Mouse (Mus musculus) gastrocnemius, adult 2 months (tissue): ENCODE measurements at regions not wholly inside any gene's neighbourhood (a gene's known extent, or its start where the extent isn't known, plus 50 kb on each side); places are given as distances from the start of the nearest gene placed in this dataset.
"Not testable (repeated sequence)": the region's sequence is repeated elsewhere in the genome, so short reads cannot be mapped to it uniquely, and the experiment has no call there.

ENCODE experiments used
- DNase-seq: peaks from one replicate; pipeline ENCODE4 v3.0.0; 2022
- H3K27ac ChIP-seq: fragments of 200-600 bp; 2 replicates; pipeline ENCODE4 v1.8.1; 2022; ENCODE audit warnings: mild to moderate bottlenecking
- H3K4me3 ChIP-seq: fragments of 200-600 bp; 2 replicates; pipeline ENCODE4 v1.8.1; 2022; ENCODE audit warnings: mild to moderate bottlenecking, moderate library complexity
- CTCF ChIP-seq: fragments of 200-600 bp; IDR thresholded peaks from 2 replicates; pipeline ENCODE4 v1.8.1; 2022; ENCODE audit warnings: antibody characterized with exemption, mild to moderate bottlenecking, moderate library complexity
- intact Hi-C: fragments of 180-260 bp; cut with DNase I; formaldehyde crosslinking; loops from one replicate; pipeline ENCODE4 v1.15.1; 2025

DNA sequence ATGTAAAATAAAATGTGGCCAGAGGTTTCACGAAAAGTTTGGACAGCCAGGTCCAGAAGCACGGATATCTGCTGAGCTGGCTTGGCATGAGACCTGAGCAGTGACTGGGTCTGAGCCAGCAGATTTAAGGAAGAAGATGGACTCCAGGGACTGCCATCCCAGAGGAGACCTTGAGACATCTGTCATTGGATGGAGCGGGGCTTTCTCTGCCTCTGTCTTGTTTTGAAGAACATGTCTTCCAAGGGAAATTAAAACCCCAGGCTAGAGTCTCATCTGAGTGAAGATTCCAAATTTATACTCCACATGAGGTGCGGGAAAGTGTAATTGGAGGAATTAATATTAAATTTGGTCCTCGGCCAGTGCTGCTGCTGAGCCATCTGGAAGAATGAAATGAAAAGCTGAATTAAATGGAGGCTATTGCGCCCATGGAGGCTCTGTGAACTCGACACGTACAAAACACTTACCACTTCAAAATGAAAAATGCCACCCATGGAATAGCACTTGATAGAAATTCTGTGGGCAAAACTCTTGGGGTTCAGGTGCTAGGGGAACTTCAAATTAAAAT lies 129.8 kb upstream of the Adcy2 start:
- Histone ChIP-seq H3K27ac (no peak overlapping the region), H3K4me3 (no peak overlapping the region)
- intact Hi-C loops = no loop called here
- TF ChIP-seq CTCF = no peak
- DNase-seq = no peak

DNA sequence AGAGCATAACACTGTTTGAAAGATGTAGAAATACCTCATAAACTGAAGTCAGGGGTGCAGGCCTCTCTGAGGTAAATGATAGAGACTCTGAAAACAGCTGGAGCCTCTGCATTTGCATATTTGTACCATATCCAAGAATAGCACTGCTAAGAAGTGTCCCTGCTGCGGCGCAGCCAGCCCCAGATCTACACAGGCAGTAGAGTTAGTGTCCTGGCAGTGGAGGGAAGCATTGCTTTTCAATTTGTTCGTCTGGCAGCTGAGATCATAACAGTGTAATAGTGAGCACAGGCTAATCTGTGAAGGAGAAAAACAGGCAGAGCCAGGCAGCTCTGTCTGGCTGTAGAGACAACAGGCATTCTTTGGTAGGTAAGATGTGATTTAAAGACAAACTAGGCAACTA lies 128.2 kb upstream of the Adcy2 start:
- TF ChIP-seq CTCF = no peak
- DNase-seq = no peak
- no peak overlapping the region for H3K4me3 ChIP-seq
- H3K27ac ChIP-seq = no peak overlapping the region
- intact Hi-C loops = no loop called here

DNA sequence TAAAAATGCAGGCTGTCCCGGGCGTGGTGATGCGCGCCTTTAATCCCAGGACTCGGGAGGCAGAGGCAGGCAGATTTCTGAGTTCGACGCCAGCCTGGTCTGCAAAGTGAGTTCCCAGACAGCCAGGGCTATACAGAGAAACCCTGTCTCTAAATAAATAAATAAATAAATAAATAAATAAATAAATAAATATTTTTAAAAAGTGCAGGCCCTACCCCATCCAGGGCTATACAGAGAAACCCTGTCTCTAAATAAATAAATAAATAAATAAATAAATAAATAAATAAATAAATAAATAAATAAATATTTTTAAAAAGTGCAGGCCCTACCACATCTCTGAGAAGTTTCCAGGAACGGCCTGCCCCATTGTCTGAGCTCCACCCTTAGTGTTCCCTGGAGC lies 119.4 kb upstream of the Adcy2 start:
- H3K27ac ChIP-seq, DNase-seq, intact Hi-C loops, H3K4me3 ChIP-seq: not testable (repeated sequence)

DNA sequence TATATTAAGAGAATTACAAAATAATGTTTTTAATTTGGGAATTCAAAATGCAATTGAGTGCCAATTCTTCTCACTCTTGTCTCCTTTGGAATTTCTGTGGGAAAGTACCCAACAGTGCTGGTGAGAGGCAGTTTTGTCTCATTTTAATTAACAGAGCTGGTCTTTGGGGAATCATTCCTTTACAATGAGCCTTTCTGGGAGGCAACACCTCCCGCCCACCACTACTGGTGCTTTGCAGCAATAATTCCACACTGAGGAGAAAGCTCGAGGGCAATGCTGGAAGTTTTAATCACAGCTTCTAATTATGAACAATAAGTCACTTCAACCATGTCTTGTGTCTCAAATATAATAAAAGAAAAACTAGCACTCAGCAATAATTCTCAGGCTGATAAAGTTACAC lies 109.8 kb upstream of the Adcy2 start:
- intact Hi-C loops = no loop called here
- H3K4me3 ChIP-seq = no peak overlapping the region
- DNase-seq = no peak
- TF ChIP-seq CTCF = no peak
- no peak overlapping the region for H3K27ac ChIP-seq

DNA sequence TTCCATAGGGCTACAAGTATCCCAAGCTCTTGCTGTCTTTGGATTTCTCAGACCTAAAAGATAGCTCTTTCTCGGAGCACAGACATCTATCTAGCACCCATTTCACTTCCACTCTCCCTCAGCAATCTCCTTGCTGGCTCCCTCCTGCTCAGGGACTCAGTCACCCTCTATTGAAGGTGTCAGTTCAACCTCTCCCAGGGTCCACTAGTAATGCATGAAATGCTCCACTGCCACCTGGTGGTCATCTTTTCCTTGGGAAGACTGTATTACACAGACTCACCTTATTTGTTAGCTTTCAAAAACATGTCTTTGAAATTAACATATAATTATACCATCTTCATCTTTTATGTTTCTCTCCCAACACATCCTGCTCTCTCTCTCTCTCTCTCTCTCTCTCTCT lies 87.3 kb upstream of the Adcy2 start:
- peak; percentile 56 for DNase-seq

DNA sequence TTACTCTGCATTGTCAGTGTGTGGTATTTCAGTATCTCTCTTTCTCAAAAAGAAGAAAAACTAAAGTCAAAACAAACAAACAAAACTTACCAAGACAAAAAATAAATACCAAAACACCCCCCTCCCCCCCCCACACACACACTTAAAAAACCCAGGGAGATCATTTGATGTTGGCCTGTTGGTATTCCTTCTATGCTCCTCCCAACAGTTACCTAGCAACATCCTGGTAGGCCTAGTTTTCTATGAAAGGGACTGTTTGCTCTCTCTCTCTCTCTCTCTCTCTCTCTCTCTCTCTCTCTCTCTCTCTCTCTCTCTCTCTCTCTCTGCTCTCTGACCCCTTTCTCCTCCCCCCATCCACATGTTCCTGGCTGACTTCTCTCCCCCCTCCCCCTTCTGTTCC lies 71.0 kb upstream of the Adcy2 start:
- Histone ChIP-seq H3K27ac (no peak overlapping the region), H3K4me3 (no peak overlapping the region)
- no peak for TF ChIP-seq CTCF
- intact Hi-C loops = loop anchor here (10.0 kb wide), 2 partner anchors 346 to 394 kb away; no protein-coding TSS in a partner anchor
- DNase-seq = no peak

More for the DNA sequence above, 87.3 kb upstream of the Adcy2 start:
- no peak overlapping the region for H3K27ac ChIP-seq
- intact Hi-C loops = loop anchor here (10.0 kb wide), 1 partner anchor 482 kb away; no protein-coding TSS in a partner anchor
- peak; percentile 76 for TF ChIP-seq CTCF
- no peak overlapping the region for H3K4me3 ChIP-seq

DNA sequence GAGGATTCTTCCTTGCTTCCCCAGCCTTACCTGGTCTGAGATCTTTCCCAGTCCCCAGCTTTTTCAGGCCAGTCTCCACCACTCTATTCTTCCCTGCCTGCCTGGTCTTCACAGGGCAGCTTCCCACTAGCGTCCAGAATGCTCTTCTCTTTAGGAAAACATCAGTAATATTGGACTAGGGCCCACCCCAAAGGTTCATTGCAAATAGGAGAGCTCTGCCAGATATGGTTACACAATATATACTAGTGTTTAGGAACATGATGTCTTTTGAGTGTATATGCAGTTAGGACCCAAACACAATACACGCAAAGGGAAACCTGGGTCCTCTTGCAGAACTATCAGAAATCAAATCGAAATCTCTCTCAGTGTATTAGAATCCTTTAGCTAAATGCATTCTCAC lies 70.5 kb upstream of the Adcy2 start:
- no peak for TF ChIP-seq CTCF
- Histone ChIP-seq H3K27ac (no peak overlapping the region), H3K4me3 (no peak overlapping the region)
- intact Hi-C loops = loop anchor here (10.0 kb wide), 2 partner anchors 345 to 395 kb away; no protein-coding TSS in a partner anchor
- no peak for DNase-seq

DNA sequence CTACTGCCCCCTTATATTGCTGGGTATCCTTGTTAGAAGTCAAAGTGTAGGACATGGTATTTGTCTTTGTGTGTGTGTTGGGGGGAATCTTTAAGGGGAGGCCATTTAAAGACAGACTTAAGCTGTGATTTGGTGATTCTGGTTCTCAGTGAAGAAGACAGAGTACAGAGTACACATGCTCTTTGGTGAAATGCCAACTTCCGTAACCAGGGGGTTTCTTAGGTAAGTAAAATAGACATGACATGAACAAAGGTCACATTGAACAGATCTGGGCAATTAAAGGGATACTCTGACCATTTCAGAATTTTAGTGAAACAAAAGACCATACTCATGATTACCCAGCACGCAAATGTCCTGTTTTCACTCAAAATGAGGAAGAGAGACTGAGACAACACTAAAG lies 67.3 kb upstream of the Adcy2 start:
- H3K27ac ChIP-seq = no peak overlapping the region
- no peak for TF ChIP-seq CTCF
- DNase-seq = no peak
- intact Hi-C loops = no loop called here
- H3K4me3 ChIP-seq = no peak overlapping the region

DNA sequence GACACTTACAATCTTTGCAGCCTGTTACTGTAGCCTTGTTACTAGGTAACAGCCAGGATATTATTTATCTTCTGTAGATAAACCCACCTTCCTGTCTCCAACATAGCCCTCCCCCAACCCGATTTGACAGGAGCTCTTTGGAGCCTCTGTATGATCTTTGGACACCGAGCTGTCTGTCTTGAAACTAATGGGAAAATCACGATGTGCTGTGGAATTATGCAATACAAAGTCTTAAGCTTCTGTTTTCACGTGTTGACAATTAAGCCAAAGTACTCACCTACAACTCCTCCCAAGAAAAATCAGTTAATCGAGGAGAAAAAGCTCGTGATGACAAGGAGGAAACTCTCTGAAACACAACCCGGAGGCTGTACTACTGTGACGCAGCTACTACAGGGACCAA lies 65.9 kb upstream of the Adcy2 start:
- DNase-seq = no peak
- intact Hi-C loops = no loop called here
- Histone ChIP-seq H3K4me3 (no peak overlapping the region), H3K27ac (no peak overlapping the region)
- no peak for TF ChIP-seq CTCF

DNA sequence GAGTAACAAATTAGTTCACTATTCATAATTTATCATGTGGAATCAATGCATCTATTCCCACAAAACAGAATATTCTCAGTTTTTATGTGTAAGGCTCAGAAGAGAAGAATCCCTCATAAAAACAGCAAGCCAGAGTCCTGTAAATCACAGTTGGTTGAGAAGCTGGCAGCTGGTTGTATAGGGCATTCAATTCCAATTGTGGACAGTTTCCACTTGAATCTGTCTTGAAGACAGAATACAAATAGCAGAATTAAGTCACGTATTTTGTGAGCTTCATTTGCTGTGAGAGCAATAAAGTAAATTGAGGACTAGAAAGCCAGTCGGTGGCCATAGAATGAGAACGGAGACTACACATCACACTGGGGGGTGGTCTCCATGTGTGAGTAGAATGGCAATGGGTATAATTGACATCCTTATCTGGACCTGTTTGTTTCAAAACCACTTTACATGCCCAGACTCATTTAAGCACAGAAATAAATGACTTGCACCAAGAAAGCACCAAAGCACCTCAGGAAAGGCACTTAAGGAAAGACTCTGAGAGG lies 63.4 kb upstream of the Adcy2 start:
- no peak overlapping the region for H3K27ac ChIP-seq
- no peak overlapping the region for H3K4me3 ChIP-seq
- intact Hi-C loops = no loop called here
- TF ChIP-seq CTCF = no peak
- DNase-seq = no peak

DNA sequence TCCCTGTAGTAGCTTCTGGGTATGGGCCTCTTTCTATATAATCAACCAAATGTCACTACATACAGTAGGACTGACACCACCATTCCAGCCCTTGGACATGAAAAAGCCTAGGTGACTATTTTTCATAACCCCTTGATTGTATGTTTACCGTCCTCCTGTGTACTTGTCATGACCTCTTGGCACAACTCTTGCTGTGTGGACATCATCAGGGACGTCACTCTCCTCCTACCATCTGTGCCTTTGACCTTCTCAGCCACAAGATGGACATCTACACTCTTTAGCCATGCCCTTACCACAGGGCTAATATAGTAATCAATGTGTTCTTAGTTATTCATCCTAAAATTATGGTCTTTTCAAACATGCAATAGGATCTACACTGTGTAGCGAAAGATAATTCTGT lies 62.1 kb upstream of the Adcy2 start:
- TF ChIP-seq CTCF = no peak
- intact Hi-C loops = no loop called here
- no peak for DNase-seq

More for the DNA sequence above, 62.1 kb upstream of the Adcy2 start:
- H3K4me3 ChIP-seq = no peak overlapping the region
- H3K27ac ChIP-seq = no peak overlapping the region
